Mouse (Mus musculus) MEL (cell line): Measurements from ENCODE around the gene Gabpa. TPM values are rescaled to one million over a fixed set of nuclear protein-coding genes. Genes with fewer than 3 reads are reported as not detected.

ENCODE experiments used
- DNase-seq: peaks from one replicate; pipeline ENCODE4 v3.0.0; 2011; ENCODE audit warnings: low read depth, low spot score
- H3K27ac ChIP-seq: 2 replicates; pipeline ENCODE4 v1.5.1; 2012; ENCODE audit warnings: low read depth, mild to moderate bottlenecking, control low read depth, low read length, moderate library complexity; ENCODE audit not compliant: control insufficient read depth
- H3K27me3 ChIP-seq, 2 experiments: fragments of 150-350 bp in 1 of 2; sonication (generic) in 1 of 2; 2 replicates each; pipeline ENCODE4 v1.6.1; 2012; ENCODE audit warnings: low read length in 2 of 2, mild to moderate bottlenecking in 2 of 2, improper control_type of control experiment in 1 of 2, moderate library complexity in 1 of 2; ENCODE audit not compliant: insufficient read depth in 2 of 2, control insufficient read depth in 1 of 2
- H3K36me3 ChIP-seq, 2 experiments: 2 replicates each; pipeline ENCODE4 v1.6.1; 2012 to 2014; ENCODE audit warnings: low read length in 2 of 2, improper control_type of control experiment in 1 of 2, inconsistent platforms in 1 of 2, mild to moderate bottlenecking in 1 of 2; ENCODE audit not compliant: insufficient read depth in 2 of 2, control insufficient read depth in 1 of 2
- H3K4me1 ChIP-seq, 2 experiments: fragments of 150-350 bp in 1 of 2; sonication (generic) in 1 of 2; 2 replicates each; pipeline ENCODE4 v1.6.1; 2012; ENCODE audit warnings: low read length in 2 of 2, improper control_type of control experiment in 1 of 2, mild to moderate bottlenecking in 1 of 2; ENCODE audit not compliant: insufficient read depth in 2 of 2, control insufficient read depth in 1 of 2
- H3K4me3 ChIP-seq, 2 experiments: fragments of 150-350 bp in 1 of 2; sonication (generic) in 1 of 2; 2 replicates each; pipeline ENCODE4 v1.5.1; 2012; ENCODE audit warnings: low read depth in 2 of 2, low read length in 2 of 2, mild to moderate bottlenecking in 2 of 2, moderate library complexity in 2 of 2, control low read depth in 1 of 2, improper control_type of control experiment in 1 of 2; ENCODE audit not compliant: control insufficient read depth in 1 of 2, insufficient read depth in 1 of 2
- H3K79me2 ChIP-seq: 2 replicates; pipeline ENCODE4 v1.6.1; 2012; ENCODE audit warnings: mild to moderate bottlenecking, low read length, moderate library complexity; ENCODE audit not compliant: control insufficient read depth, poor library complexity, insufficient read depth
- H3K9ac ChIP-seq: 2 replicates; pipeline ENCODE4 v1.6.1; 2012; ENCODE audit warnings: low read depth, mild to moderate bottlenecking, control low read depth, low read length, moderate library complexity; ENCODE audit not compliant: control insufficient read depth, poor library complexity, severe bottlenecking
- H3K9me3 ChIP-seq: fragments of 150-350 bp; sonication (generic); replicated peaks from 2 replicates; pipeline ENCODE4 v1.6.1; 2012; ENCODE audit warnings: mild to moderate bottlenecking, low read length, improper control_type of control experiment, moderate library complexity; ENCODE audit not compliant: insufficient read depth
- BHLHE40 ChIP-seq: IDR thresholded peaks from 2 replicates; pipeline ENCODE4 v1.6.1; 2012; ENCODE audit warnings: low read depth, mild to moderate bottlenecking, inconsistent platforms, low read length, improper control_type of control experiment, borderline replicate concordance
- ELF1 ChIP-seq: IDR thresholded peaks from 2 replicates; pipeline ENCODE4 v1.6.1; 2014; ENCODE audit warnings: low read depth, mild to moderate bottlenecking, inconsistent platforms, low read length, improper control_type of control experiment, moderate library complexity
- EP300 ChIP-seq, 2 experiments: IDR thresholded peaks; 2 replicates each; pipeline ENCODE4 v1.6.1; 2011; ENCODE audit warnings: improper control_type of control experiment in 2 of 2, low read length in 2 of 2, low read depth in 1 of 2, mild to moderate bottlenecking in 1 of 2
- ETS1 ChIP-seq: IDR thresholded peaks from 2 replicates; pipeline ENCODE4 v1.6.1; 2012; ENCODE audit warnings: low read depth, mild to moderate bottlenecking, inconsistent platforms, low read length, improper control_type of control experiment, moderate library complexity
- GATA1 ChIP-seq: IDR thresholded peaks from 2 replicates; pipeline ENCODE4 v1.6.1; 2011; ENCODE audit warnings: low read depth, low read length, improper control_type of control experiment
- JUND ChIP-seq: IDR thresholded peaks from 2 replicates; pipeline ENCODE4 v1.6.1; 2011; ENCODE audit warnings: low read depth, mild to moderate bottlenecking, improper control_type of control experiment, low read length
- KAT2A ChIP-seq: conservative IDR thresholded peaks from 2 replicates; pipeline ENCODE4 v1.6.1; 2012; ENCODE audit warnings: low read depth, low read length, improper control_type of control experiment, inconsistent platforms
- MAFK ChIP-seq: IDR thresholded peaks from 2 replicates; pipeline ENCODE4 v1.6.1; 2011; ENCODE audit warnings: low read depth, mild to moderate bottlenecking, low read length, improper control_type of control experiment, borderline replicate concordance
- MAZ ChIP-seq: IDR thresholded peaks from 2 replicates; pipeline ENCODE4 v1.6.1; 2012; ENCODE audit warnings: low read depth, mild to moderate bottlenecking, inconsistent platforms, low read length, improper control_type of control experiment
- MXI1 ChIP-seq: IDR thresholded peaks from 2 replicates; pipeline ENCODE4 v1.6.1; 2011; ENCODE audit warnings: mild to moderate bottlenecking, low read depth, low read length, improper control_type of control experiment
- MYB ChIP-seq: IDR thresholded peaks from 2 replicates; pipeline ENCODE4 v1.6.1; 2011; ENCODE audit warnings: mild to moderate bottlenecking, low read depth, low read length, improper control_type of control experiment
- MYC ChIP-seq: IDR thresholded peaks from 2 replicates; pipeline ENCODE4 v1.6.1; 2011; ENCODE audit warnings: low read depth, mild to moderate bottlenecking, low read length, improper control_type of control experiment, moderate library complexity
- NELFE ChIP-seq: IDR thresholded peaks from 2 replicates; pipeline ENCODE4 v1.6.1; 2011; ENCODE audit warnings: low read depth, low read length, improper control_type of control experiment
- NRF1 ChIP-seq: IDR thresholded peaks from 2 replicates; pipeline ENCODE4 v1.6.1; 2014; ENCODE audit warnings: low read depth, mild to moderate bottlenecking, inconsistent platforms, low read length, improper control_type of control experiment, moderate library complexity; ENCODE audit not compliant: poor library complexity, insufficient read depth, severe bottlenecking
- POLR2A ChIP-seq, 2 experiments: IDR thresholded peaks; 2 replicates each; pipeline ENCODE4 v1.6.1; 2011 to 2012; ENCODE audit warnings: low read length in 2 of 2, mild to moderate bottlenecking in 2 of 2, control low read depth in 1 of 2, improper control_type of control experiment in 1 of 2, low read depth in 1 of 2, moderate library complexity in 1 of 2; ENCODE audit not compliant: control insufficient read depth in 1 of 2, insufficient read depth in 1 of 2, poor library complexity in 1 of 2
- POLR2AphosphoS2 ChIP-seq: IDR thresholded peaks from 2 replicates; pipeline ENCODE4 v1.6.1; 2011; ENCODE audit warnings: low read length, improper control_type of control experiment
- RAD21 ChIP-seq: IDR thresholded peaks from 2 replicates; pipeline ENCODE4 v1.6.1; 2011; ENCODE audit warnings: mild to moderate bottlenecking, low read depth, low read length, improper control_type of control experiment
- RCOR1 ChIP-seq: IDR thresholded peaks from 2 replicates; pipeline ENCODE4 v1.6.1; 2012; ENCODE audit warnings: low read depth, mild to moderate bottlenecking, inconsistent platforms, low read length, improper control_type of control experiment
- TAL1 ChIP-seq: IDR thresholded peaks from 2 replicates; pipeline ENCODE4 v1.6.1; 2012; ENCODE audit warnings: mild to moderate bottlenecking, inconsistent platforms, low read length, moderate library complexity, mixed read lengths
- USF1 ChIP-seq: IDR thresholded peaks from 2 replicates; pipeline ENCODE4 v1.6.1; 2014; ENCODE audit warnings: low read depth, mild to moderate bottlenecking, inconsistent platforms, low read length, improper control_type of control experiment, moderate library complexity
- ZC3H11A ChIP-seq: IDR thresholded peaks from 2 replicates; pipeline ENCODE4 v1.6.1; 2012; ENCODE audit warnings: low read depth, mild to moderate bottlenecking, inconsistent platforms, low read length, improper control_type of control experiment
- ZNF384 ChIP-seq: IDR thresholded peaks from 2 replicates; pipeline ENCODE4 v1.6.1; 2012; ENCODE audit warnings: low read depth, mild to moderate bottlenecking, inconsistent platforms, low read length, improper control_type of control experiment
- polyA plus RNA-seq, 2 experiments: library from polyadenylated mRNA; stranded (reverse) in 1 of 2; unstranded in 1 of 2; fragments of >175 nt in 1 of 2; fragments of >200 nt in 1 of 2; gene quantifications; 2 replicates each; pipeline versions ENCODE4 v1.2.1 to v1.2.4; 2012; ENCODE audit warnings: low replicate concordance in 2 of 2, low read depth in 1 of 2; ENCODE audit not compliant: insufficient read length in 2 of 2, insufficient read depth in 1 of 2, missing spikeins in 1 of 2
- total RNA-seq: library from RNA; depleted of rRNA; stranded (reverse); fragments of 300-350 nt; gene quantifications from 2 replicates; pipeline ENCODE4 v1.2.3, GENCODE M21; 2012

Gabpa gene
- total and polyA plus RNA-seq, 3 experiments, result 28.7 to 29.2 TPM; not detected in 1

- no peaks in the 10 kb centered on the region for H3K79me2 ChIP-seq
- H3K36me3 ChIP-seq, result no peaks in the 10 kb centered on the region
- H3K27ac ChIP-seq, result no peak overlapping the region
- H3K4me3 ChIP-seq, result no peak overlapping the region
- H3K9me3 ChIP-seq, result no peaks in the 10 kb centered on the region
- TF ChIP-seq TAL1, result no peak
- TF ChIP-seq JUND, result no peak
- no peak for TF ChIP-seq MYB
- TF ChIP-seq MAFK, result no peak
- TF ChIP-seq USF1, result no peak
- TF ChIP-seq ZNF384, result no peak
- TF ChIP-seq GATA1, result no peak
- TF ChIP-seq POLR2A (IDR thresholded peaks at IDR 0.05; ENCODE audit: control insufficient read depth in 1 of 2, insufficient read depth in 1 of 2, low read depth in 1 of 2, low read length in 2 of 2, poor library complexity in 1 of 2), result no peak
- TF ChIP-seq RCOR1, result no peak
- TF ChIP-seq MAZ, result no peak
- TF ChIP-seq ETS1, result no peak
- no peak for TF ChIP-seq MYC
- no peak for TF ChIP-seq MXI1
- TF ChIP-seq ELF1, result no peak
- no peak for TF ChIP-seq BHLHE40
- TF ChIP-seq RAD21, result no peak
- no peak for TF ChIP-seq NELFE
- TF ChIP-seq EP300 (IDR thresholded peaks at IDR 0.05; ENCODE audit: low read depth in 1 of 2, low read length in 2 of 2), result no peak
- H3K27me3 ChIP-seq, result no peaks in the 10 kb centered on the region
- no peak overlapping the region for H3K9ac ChIP-seq
- no peaks in the 10 kb centered on the region for H3K4me1 ChIP-seq
- no peak for DNase-seq
These were observed 44.0 kb upstream of the Gabpa start for GRCm38 (mm10) chr16:84790595-84791165.

- no peak overlapping the region for H3K9ac ChIP-seq
- H3K79me2 ChIP-seq, result no peaks in the 10 kb centered on the region
- H3K36me3 ChIP-seq, result no peaks in the 10 kb centered on the region
- H3K27me3 ChIP-seq, result no peaks in the 10 kb centered on the region
- H3K27ac ChIP-seq, result no peak overlapping the region
- H3K4me1 ChIP-seq, result no peaks in the 10 kb centered on the region
- H3K9me3 ChIP-seq, result no peaks in the 10 kb centered on the region
- no peak overlapping the region for H3K4me3 ChIP-seq
- DNase-seq, result no peak
- TF ChIP-seq ZC3H11A (no peak), POLR2AphosphoS2 (no peak), KAT2A (no peak), ETS1 (no peak), ZNF384 (no peak), EP300 (IDR thresholded peaks at IDR 0.05; ENCODE audit: low read depth in 1 of 2, low read length in 2 of 2) (no peak), GATA1 (no peak), NRF1 (no peak), MXI1 (no peak), POLR2A (IDR thresholded peaks at IDR 0.05; ENCODE audit: control insufficient read depth in 1 of 2, insufficient read depth in 1 of 2, low read depth in 1 of 2, low read length in 2 of 2, poor library complexity in 1 of 2) (no peak), TAL1 (no peak)
These were observed 41.3 kb upstream of the Gabpa start for GRCm38 (mm10) chr16:84793401-84793800.
